Mouse (Mus musculus) heart, postnatal 10 days (tissue): Measurements from ENCODE around the gene Slc8a1. TPM values are rescaled to one million over a fixed set of nuclear protein-coding genes. Genes with fewer than 3 reads are reported as not detected.

ENCODE experiments used
- DNase-seq, 2 experiments: peaks; one replicate each; pipeline ENCODE4 v3.0.0; 2021
- intact Hi-C: fragments of 180-260 bp; cut with DNase I; formaldehyde crosslinking; loops from one replicate; pipeline ENCODE4 v1.15.1; 2025
- total RNA-seq, 2 experiments: library from RNA; stranded (reverse); gene quantifications; 2 replicates each; pipeline ENCODE4 v1.2.3; 2021

Slc8a1 gene
- total RNA-seq, 2 experiments from 2014 or later, result 595 to 645 TPM

DNA sequence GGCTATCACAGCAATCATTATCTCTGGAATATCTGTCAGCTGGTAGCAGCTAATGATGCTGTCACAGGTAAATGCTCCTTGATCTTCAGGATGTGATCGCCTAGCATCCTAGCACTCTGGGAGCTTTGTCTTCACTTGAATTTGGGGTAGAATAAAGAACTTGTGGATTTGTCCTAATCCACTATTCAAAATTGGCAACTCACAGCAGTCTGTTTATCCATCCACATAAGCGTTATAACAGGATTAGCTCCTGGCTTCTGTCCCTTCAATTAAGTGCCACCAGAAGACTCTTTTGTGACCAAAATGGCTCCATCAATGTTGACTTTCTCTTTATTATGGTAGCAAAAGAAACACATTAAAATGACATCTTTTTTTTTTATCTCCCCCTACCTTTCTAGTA, 214.2 kb downstream of the Slc8a1 start:
- DNase-seq, result no peak
- intact Hi-C loops, result no loop called here

DNA sequence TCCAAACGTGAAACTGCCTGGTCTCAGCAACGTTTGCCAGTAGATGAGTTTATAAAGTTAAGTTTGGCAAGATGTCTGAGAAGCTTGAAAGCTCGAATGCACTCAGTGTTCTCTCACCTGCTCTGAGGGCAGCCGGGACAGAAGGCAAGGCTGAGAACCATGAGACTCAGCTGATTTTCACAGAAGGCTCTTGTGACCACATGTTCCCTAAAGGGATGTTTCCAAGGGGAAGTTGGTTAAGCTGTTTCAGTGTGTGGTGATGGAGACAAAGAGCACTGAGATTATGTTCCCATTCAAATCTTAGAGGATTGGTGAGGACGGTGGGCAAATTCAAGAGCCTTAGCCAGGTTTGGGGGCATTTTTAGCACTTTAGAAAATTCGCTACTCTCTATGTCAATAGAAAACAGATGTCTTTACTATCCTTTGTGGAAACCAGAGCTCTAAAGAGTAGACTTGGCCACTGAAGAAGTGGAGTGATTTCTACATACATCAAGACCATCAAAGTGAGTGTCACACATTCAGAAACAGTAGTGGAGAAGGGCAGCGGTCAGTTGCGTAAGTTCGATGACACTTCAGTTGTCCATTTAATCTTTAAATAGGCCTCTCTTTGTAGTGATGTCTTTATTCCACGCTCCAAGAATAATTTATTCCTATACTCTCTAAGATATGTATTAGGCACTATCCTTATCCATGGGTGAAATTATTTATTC, 219.7 kb downstream of the Slc8a1 start:
- DNase-seq, result no peak
- intact Hi-C loops, result no loop called here

DNA sequence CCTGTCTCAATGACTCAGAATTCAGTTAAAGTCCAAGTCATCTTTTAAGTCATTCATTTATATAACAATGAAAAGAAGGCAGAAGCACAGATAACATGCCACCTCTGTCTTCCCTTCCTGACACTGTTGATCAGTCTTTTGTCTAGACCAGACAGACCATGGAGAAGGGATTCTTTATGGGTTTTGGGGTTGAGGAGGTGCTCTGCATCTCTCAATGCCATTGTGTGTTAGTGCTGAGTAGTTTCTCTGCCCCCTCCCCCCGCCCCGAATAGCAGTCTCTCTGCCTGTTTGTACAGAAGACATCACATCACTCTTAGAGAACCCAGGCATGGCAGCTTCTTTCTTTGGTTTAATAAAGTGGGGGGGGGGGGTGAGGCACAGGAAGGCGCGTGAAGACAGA, 222.0 kb downstream of the Slc8a1 start:
- no peak for DNase-seq
- intact Hi-C loops, result no loop called here

DNA sequence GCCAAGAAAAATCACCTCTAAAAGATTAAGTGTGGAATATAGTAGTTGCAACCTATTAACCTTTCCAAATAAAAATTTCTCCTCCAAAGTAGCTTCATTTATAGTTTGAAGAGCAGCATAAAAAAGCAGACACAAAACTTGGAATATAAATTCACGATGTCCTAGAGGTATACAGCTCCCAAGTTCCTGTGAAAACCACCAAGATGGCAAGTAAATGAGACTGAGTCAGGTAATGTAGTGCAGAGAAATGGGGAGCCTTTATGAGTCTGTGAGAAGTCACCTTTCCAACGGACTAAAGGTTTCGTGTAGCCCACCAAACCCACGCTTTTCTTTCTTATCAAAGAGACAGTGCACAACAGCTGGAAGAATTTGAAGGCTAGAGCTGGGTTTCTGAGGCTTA, 224.2 kb downstream of the Slc8a1 start:
- DNase-seq, result no peak
- intact Hi-C loops, result no loop called here

DNA sequence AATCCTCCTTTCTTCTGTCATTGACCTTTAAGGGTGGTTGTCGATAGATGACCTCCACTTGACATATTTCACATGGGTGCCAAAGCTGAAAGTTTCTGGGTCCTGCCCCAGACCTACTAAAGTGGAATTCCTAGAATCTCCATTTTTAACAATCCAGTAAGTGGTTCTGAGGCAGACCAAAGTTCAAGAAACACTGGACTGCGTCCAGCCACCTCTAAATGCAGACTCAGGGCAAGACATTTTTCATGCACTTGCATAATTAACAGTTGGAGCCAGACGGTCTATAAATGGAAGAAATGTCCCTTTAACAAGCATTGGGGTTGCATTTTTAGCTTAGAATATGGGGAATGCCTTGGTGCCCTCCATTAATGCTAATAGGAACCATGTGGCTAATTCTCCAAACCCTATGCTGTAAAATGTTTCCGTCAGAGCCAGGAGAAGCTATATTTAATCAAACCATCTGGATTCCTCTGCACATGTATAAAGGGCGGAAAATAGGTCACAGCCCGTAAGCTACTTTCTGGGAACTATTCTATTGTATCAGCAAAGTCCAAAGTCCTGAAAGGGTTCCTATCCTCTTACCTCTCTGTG, 224.7 kb downstream of the Slc8a1 start:
- DNase-seq, result no peak
- intact Hi-C loops, result no loop called here

DNA sequence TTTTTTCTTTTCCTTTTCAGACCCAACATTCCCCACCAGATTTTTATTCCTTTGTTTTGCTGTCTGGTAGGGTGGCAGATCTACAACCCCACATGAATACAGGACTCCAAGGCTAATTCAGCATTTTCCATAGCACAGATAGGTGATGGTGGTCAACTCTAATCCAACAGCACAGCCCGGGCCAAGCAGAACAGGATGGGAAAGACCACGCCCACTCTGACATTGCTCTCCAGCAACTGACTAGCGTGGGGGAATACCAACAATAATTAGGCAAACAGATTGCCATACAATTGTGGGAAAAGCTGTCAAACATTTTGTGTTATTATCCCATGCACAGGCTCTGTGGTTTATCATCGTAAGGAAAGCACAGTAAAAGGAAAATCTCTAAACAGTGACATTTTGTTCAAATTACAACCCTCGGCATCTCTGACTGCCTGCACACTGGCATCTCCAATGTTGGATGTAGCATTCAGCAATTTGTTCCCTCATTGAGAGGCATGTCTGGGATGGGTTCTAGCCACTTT, 233.0 kb downstream of the Slc8a1 start:
- intact Hi-C loops, result no loop called here
- no peak for DNase-seq

DNA sequence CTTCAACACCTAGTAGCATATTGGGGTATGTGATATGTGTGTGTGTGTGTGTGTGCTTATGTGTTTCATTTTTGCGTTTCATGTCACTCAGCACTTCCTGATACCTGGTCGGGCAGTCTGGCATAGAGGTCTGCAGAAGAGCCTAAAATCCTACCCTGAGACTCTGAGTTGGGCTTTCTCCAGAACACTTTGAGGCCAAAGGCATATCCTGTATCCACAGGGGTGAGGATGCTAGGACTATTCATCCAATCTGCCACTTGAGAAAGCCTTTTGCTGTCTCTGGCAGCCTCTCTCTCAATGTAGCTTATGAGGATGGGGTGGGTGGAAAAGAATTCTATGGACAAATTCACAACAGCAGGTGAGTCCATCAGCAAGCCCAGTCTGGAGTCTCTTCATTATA, 234.1 kb downstream of the Slc8a1 start:
- DNase-seq, result no peak
- intact Hi-C loops, result no loop called here

DNA sequence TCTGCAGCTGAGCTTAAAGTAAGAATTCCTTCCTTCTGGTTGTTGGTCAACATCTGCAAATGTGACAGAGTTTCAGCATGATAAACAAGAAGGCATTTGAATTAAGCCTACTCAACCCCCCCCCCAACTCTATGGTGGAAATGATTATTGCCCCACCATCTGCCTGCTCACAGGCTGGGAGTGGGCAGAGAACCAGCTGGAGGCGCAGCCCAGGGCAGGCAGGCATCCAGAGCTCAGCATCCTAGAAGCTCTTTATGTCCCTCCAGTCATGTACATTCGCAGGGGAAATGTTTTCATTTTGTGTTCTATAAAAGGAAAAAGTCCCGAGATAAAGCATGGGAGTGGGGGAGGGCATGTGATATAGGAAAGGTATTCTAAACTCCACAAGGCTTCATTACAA, 235.4 kb downstream of the Slc8a1 start:
- no peak for DNase-seq
- intact Hi-C loops, result no loop called here

DNA sequence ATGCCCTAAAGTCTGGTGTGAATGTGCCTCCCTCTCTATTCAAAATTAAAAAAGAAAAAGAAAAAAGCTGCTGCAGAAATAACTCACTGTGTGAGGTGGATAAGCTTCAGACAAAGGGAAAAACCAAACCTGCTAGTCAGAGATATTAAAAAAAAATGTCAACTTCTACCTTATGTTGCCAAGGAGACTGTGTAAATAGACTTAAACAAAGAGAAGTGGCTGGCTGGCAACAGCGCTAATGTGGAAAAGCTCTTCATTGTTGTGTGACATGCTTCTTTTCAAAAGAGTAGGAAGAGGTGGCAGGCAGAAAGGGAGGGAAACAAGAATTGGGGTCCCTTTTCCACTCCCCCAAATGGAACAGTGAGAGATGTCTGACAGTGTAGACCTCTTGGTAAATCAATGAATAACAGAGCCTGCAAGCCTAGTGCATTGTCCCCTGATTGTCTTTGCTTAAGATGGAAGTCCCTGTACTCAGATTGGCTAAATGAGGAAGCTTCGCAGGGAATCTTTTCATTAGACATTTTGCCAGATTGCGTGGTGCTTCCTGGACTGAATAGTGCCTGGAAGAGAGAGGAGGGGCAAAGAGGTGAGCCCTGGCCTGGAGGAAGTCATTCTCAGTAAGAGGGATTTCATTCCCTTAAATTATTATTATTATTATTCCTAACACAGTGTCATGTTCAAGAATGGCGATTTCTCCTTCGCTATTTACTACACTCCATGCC, 237.3 kb downstream of the Slc8a1 start:
- intact Hi-C loops, result no loop called here
- DNase-seq, result no peak

DNA sequence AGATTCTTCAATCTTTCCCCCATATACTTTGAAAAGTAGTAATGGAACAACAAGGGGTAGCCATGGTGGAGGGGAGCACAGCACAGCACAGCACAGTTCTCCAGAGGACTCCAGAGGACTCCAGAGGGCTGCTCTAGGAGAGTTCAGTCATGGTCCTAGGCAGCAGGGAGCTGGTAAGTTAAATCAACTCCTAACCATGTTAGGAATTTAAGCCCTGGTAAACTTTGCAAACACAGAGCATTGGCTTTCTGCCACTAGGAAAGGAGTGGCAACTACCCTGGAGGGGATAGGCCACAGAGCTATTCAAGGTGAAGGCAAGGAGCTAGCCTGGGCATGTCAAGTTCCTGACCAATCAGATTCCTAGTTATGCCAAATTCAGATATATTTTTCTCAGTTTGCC, 240.3 kb downstream of the Slc8a1 start:
- peak; percentile 43 to 54 for DNase-seq
- intact Hi-C loops, result no loop called here

DNA sequence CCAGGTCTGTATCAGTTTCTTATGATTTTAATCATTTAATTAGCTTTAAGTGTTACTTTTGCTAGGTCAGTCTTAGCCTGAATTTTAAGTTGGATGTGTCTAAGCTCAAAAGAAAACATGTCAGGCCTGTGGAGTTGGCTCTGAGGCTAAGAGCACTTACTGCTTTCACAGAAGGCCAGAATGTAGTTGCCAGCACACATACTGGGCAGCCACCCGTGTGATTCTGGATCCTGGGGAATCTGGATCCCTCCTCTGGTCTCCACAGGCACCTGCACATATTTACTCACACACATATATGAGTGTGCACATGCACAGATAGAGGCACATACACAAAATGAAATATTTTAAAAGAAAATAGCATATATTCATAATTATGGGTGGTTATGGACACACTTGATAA, 241.6 kb downstream of the Slc8a1 start:
- DNase-seq, result no peak
- intact Hi-C loops, result no loop called here

DNA sequence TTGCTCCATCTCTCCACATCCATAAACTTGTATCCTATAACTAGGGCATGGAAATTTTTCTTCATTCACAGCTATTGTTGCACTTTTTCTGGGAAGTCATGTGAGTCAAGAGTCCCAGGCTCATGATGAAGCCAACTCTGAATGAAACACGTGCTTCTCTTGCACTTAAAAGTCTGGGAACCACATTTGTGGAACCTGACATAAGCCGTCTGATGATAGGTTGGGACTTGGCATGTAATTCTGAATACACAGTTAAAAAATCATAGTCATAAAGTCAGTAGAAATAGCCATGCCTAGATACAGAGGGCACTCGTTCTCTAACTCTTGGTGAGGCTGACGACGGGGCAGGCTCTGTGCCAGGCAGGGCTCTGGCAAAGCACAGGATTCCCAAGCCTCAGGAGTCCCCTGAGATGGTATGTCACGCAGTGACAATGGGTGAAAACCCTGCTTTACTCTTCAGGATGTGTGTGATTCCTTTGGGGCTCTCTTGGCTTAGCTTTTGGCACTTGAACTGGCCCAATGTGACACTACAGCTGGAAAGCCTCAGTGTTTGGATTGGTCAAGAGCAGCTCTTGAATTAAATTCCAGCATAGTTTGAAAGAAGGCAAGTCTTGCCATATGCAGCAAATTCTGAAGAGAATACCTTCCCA, 245.8 kb downstream of the Slc8a1 start:
- DNase-seq, result peak; percentile 76 to 79
- intact Hi-C loops, result loop anchor here (5.0 kb wide), 1 partner anchor 45 kb away; no protein-coding TSS in a partner anchor

DNA sequence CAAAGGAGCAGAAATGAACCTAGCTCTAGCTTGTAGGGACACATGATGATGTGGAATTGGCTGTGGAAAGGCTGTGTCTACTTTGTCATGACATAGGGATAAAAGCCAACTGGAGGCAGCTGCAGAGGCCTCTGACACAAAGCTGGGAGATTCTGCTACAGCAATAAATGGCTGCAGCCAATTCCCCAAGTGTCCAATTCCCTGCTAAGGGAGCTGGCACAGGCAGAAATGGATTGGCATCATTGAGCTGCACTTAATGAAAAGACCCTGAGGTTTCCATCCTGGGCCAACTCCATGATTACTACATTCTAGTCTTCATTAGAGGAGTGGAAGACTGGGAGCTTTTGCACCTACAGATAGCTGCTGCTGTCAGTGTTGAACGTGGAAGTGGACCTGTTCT, 251.8 kb downstream of the Slc8a1 start:
- DNase-seq, result no peak
- intact Hi-C loops, result no loop called here

DNA sequence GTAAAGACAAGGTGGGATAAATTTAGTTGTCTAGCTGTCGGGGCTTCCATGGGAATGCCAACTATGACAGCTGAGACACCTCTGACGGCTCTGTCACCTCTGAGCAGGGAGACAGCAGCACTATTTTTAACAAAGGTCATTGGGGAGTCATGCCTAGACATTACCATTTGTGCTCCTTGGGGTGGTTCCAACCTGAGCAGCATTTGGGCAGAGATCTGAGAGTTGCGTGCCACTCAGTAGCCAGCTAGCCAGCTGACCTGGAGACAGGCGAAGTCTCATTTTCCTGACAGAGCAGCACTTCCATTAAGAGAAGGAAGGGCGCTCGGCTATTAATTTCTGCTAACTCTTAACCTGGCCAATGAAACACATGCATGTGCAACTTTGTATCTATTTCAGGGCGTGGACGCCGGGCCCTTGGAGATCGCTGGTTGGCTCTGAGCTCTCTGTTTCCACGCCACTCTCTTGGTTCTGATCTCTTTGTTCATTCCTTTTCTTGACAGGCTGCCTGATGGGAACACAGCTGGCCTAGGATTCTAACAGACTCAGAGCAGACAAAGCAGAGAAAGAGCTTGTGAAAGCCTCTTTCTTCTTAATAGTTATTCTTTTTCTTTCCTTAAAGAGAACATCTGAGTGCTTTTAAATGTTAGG, 256.2 kb downstream of the Slc8a1 start:
- DNase-seq, result peak; percentile 81 to 84
- intact Hi-C loops, result no loop called here

DNA sequence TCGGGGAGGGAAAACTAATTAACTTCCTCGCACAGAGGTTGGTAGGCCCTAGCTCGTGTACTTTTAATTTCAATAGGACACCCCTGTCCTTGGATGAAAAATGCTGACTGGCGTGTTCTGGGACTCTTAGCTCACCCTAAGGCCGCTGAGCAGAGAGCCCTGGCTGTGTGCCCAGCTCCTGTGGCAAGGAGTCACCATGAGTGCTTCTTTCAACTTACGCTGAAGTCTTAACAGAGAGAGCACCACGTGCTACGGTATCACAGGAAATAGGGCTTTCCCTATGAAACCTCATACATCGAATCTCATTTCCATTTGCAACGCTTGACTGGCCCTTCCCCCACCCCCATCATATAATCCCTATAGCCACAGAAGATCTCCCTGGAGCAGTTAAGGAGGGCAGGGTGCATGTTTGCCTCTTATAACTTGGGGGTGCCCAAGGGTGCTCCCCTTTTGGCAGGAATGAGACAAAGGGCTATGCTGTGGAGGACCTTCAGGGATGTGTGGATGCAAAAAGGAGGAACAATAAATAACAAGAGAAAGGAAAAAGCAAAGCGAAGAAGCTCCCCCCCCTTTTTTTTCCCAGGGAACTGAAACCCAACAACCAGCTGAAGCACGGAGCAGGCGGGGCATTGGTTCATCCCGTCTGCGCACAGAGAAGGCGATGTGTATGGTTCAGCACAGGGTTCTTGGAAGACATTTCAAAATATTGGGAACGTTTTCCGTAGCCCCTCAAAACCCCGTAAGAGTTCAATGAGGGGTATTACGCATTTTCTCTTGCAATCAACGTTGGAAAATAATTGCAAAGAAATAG, 257.6 kb downstream of the Slc8a1 start:
- DNase-seq, result peak; percentile 83 to 86
- intact Hi-C loops, result loop anchor here (1.0 kb wide), 1 partner anchor 307 kb away; no protein-coding TSS in a partner anchor

DNA sequence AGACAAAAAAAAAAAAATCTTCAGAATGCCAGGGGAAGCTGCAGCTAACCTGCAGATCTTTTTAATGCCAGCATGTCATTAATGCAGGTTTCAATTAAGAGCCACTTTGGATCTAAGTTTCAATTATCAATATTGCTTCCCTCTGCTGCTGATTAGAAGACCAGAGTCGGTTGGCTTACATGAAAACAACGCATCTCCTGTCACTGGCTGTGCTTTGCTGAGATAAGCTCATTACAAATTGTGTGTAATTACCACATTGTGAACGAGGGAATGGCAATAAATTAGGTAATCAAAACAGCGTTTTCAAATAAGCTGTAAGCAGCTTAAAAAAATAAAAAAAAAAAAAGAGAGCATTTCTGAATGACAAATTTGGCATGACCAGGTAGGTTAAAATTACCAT, 258.4 kb downstream of the Slc8a1 start:
- intact Hi-C loops, result loop anchor here (1.0 kb wide), 1 partner anchor 307 kb away; no protein-coding TSS in a partner anchor

DNA sequence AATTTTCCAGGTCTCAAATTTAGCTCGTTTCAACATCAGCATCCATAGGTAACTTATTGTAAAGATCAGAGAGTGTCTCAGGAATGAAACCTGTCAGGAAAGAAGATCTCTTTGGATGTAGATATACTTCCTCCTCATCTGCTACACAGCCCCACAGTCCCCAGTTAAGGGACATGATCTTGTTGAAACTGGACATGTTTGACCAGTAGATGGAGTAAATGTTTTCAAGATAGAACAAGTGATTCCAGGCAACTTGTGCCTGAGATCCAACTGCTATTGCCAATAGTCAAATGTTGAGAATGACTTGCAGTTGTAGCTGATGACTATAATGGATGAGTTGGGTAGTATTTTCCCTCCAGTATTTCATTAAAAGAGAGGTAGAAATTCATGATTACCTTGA, 260.8 kb downstream of the Slc8a1 start:
- intact Hi-C loops, result no loop called here
- no peak for DNase-seq

More for the DNA sequence above, 258.4 kb downstream of the Slc8a1 start:
- no peak for DNase-seq

DNA sequence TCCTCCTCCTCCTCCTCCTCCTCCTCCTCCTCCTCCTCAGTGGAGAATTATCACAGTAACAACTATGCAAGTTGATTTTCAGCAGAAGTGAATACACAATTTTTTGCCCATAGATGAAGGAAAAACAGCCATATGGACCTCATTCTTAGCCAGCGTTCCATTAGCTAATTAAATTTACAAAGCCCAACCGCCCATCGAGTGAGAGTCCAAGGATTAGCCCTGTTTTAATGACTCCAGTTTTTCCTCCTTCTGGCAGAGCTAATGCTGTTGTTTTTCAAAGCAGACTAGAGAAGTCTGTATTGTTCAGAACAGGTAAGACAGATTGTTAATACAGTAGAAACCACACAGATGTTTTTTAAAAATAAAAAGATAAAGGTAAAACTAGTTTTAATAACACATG, 264.8 kb downstream of the Slc8a1 start:
- intact Hi-C loops, result no loop called here
- DNase-seq, result no peak

DNA sequence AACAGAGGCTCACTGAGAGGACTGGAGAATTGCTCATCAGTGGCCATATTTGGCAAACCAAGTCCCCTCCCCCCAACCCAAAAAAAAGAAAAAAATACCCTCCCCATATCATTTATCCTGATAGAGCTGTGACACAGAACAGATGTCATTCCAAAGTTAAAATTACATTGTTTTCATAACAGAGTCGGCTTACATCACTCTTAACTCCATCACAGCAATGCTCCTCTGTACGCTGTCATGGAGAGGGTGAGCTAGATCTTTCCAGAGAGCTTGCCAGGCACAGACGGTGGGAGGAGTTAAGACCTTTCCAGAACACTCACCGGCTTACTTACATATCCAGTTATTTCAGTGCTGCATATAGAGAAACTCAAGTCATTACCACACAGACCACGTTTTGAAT, 269.2 kb downstream of the Slc8a1 start:
- intact Hi-C loops, result no loop called here
- peak; percentile 65 to 81 for DNase-seq

DNA sequence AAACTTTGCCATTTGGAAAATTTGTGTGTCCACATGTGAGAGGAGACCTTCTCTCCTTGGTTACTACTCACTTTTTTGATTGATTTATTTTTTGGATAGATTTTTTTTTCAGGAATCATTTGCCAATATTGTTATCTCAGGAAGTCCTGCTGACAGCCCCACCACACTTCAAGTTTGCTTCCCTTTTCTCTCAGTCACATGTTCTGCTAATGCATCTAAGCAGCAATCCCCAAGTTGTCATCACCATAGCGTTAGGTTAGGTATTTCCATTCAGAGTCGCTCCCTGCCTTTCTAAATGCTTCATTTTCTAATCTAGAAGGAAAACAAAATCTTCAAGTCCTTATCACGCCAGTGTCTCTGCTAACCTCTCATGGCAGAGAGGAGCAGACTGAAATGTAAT, 278.8 kb downstream of the Slc8a1 start:
- intact Hi-C loops, result no loop called here
- no peak for DNase-seq
